Mouse (Mus musculus) monocyte, adult 2 months (primary cell): Measurements from ENCODE around the gene Fam240a.

ENCODE experiments used
- DNase-seq, 2 experiments: peaks; one replicate each; pipeline ENCODE4 v3.0.0; 2022; ENCODE audit warnings: low spot score in 2 of 2, low read depth in 1 of 2

Gene Fam240a

DNA sequence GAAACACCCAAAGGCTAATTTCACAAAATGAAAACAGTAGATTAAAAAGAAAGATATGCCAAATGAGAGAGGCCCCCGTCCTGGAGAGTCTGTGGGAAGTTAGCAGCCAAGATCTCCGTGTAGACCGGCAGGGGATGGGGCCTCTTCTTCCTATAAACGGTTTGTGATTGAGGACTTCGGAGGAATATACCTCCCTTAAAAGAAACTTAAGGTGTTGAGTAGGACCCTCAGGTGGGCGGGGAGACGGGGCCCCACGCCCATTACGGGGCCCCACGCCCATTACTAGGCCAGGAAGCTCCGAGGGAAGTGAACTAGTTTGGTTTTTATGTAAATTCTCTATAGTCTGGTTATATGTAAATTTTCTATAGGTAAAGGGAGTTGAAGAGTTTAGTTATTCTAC lies 29.3 kb upstream of the Fam240a start, which contains the start of gene Tdgf1:
TSS of gene Tdgf1 (minus strand) at position 233 of the 400 bp plus-strand sequence.
- no peak for DNase-seq

GRCm38 (mm10) chr9:110945343-110945742 lies 28.7 kb upstream of the Fam240a start:
- no peak for DNase-seq

DNA sequence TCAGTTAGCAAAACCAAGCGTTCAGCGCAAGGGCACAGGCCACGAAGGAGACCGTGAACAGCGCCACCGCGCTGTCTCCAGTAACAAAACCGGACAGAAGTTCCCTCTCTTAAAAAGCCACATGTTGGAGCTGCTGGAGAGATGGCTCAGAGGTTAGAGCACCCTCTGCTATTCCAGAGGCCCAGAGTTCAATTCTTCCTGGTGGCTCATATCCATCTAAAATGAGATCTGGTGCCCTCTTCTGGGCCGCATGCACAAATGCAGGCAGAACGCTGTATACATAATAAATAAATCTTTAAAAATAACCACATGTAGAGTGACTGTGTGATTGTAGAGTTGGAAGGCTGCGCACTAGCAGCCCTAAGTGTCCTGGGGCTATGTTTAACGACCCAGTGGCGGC lies 27.6 kb upstream of the Fam240a start:
- DNase-seq, result no peak

GRCm38 (mm10) chr9:110937506-110938490 lies 21.1 kb upstream of the Fam240a start:
- DNase-seq, result no peak

DNA sequence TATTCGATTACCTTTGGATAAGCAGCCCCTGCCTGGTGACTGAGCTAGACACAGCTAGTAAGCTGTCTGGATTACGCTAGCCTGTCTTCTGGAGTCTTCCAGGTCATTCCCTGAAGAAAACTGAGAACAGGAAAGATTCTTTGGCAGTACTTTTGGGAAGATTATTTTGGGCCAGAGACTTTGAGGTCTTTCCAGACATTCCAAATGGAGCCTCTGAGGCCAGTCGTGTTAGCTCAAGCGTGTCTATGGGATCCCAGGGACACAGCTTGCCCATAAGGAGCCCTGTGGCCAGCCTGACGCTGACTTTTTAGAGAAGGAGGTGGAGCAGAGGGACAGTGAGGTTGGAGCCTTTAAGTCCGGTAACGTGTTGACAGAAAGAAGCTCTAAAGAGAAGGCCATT lies 19.3 kb upstream of the Fam240a start:
- no peak for DNase-seq

GRCm38 (mm10) chr9:110933850-110934437 lies 17.3 kb upstream of the Fam240a start:
- no peak for DNase-seq

DNA sequence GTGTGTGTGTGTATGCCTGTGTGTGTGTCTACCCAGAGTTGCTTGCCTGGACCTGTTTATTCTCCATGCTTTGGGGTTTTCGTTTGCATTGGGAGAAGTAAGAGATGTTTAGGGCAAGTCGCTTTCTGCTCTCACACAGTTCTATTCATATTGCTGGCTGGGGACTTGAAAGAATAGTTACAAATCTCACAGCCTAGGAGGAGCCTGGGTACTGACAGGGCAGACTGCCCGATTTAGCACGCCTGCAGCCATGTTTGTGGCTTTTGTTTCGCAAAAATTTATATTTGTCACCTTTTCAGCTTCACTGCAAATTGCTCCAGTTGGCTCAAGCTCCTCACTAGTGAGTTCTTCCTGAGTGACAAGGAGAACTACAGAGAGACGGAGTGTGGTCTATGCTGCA lies 14.9 kb upstream of the Fam240a start:
- no peak for DNase-seq

DNA sequence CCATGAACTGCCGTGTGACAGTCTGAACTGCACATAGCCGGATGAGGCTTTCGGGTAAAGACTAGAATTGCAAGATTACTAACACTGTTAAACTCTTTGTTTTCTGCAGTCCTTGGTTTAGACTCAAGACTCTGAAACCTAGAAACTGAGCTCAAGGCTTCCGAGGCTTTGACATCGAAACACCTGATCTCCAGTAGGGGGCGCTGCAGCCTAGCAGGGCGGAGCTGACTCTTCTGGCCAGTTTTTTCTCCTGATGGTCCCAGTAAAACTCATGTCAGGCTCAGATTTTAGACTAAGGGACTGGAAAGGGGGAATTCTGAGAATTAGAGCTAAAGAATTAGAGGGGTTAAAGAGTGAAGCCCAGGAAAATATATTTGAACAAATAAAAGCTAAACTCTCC lies 6.1 kb upstream of the Fam240a start:
- no peak for DNase-seq

DNA sequence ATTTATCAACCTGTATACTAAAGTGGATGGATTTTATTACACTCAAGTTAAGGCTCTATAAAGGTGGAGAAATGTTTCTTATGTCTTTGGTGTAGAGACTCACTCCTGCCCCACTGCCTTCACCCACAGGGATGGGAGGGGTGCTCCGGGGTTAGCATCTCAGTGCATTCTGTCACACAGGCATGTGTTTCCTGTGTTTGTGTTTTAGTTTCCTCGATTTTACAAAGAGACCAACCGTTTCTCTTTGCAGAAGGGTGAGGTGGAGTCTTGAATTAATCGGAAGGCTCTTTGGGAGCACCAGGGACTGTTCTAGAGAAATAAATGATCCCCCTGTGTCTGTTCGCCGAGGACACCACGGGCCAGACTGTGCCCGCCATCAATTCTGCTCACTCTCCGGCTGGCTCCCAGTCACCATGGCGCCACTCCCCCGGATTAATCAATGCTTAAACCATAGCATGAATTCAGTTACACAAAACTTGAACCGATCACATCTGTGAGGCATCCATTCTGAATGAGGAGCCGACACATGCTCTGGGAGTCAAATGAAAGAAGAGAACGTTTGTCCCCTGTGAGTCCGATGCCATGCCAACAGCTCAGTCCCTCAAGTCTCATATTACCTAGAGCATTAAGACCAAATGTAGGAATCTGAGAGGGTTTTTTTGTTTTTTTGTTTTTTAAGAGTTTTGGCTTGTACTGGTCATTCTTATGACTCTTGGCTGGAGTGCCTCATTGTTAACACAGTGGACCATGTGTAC lies 4.2 kb upstream of the Fam240a start:
- no peak for DNase-seq

- DNase-seq, result no peak
These were observed 1.2 kb downstream of the Fam240a start for GRCm38 (mm10) chr9:110915466-110915865.

DNA sequence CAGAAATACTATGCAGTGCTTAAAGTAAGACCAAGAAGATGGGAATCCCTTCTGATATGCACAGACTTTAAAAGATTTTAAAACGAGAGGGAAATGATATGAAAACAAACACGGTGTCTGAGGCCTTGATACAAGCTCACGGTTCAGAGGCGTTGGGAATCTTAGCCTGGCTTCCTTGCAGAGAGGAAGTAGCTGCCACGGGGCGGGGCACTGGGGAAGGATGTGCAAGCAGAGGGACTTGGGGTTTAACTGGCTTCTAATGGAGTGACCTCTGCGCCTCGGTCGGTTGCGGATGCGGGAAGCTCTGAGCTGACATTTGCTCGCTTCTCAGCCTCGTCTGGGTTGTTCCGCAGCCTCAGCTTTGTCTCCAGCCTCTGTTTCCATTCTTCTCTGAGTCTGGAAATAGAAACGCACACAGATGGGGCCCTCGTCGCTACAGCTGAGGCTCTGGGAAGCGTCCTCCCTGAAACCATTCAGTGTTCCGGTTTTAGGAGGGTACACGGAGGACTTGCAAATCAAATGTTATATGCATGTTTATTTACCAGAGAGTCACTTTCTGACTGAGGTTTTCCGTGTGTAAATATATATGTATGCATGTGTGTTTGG lies 1.9 kb downstream of the Fam240a start:
- DNase-seq, result no peak

GRCm38 (mm10) chr9:110909371-110909967 lies 7.2 kb downstream of the Fam240a start:
- DNase-seq, result no peak

DNA sequence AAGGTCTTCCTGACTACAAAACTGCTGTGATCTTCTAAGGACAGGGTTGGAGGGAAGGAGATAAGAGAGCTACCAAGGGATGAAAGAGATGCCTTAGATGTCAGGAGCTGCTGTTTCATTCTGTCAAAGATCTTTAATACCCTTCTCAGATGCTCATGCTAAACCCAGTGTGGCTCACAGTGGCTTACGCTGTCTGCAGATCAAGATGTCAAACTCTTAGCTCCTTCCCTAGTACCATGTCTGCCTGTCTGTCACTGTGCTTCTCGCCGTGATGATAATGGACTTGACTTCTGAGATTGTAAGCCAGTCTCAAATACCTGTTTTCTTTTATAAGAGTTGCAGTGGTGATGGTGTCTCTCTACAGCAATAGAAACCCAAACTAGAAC lies 8.0 kb downstream of the Fam240a start:
- no peak for DNase-seq

DNA sequence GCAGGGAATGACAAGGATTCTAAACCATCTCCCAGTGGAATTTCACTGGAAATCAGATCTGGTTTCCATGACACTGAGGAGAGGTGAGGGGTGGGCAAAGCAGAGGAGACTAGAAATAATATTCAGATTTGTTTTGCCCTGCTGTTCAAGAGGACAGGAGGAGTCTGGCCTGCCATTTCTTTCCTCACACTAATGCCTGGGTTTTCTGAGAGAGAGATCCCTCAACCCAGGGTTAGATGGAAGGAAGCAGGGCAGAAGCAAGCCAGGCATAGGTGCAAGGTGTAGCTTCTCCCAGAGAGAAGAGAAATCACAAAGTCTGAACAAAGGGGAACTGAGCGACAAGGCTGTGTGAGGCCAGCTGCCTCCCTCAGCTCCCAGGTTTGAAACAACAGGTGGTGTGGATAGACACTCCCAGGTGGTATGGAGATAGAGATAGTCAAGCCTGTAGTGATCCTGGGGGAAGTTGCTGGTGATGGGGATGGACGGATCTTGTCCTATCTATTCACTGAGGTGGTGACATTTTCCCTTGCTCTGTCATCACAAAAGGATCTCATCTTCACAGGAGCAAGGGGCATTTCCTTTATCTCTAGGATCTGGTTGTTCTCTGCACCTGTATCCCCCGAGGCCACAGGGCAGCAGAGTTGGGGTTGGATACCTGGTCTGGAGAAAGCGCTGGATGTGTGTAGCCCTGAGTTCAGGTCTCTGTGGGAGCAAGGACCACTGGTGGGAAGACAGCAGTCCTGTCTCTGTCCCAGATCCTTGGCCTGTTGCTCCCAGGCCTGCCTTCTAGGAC lies 8.6 kb downstream of the Fam240a start:
- no peak for DNase-seq

GRCm38 (mm10) chr9:110907201-110907837 lies 9.3 kb downstream of the Fam240a start:
- no peak for DNase-seq

- no peak for DNase-seq
These were observed 14.4 kb downstream of the Fam240a start for GRCm38 (mm10) chr9:110902271-110902670.

DNA sequence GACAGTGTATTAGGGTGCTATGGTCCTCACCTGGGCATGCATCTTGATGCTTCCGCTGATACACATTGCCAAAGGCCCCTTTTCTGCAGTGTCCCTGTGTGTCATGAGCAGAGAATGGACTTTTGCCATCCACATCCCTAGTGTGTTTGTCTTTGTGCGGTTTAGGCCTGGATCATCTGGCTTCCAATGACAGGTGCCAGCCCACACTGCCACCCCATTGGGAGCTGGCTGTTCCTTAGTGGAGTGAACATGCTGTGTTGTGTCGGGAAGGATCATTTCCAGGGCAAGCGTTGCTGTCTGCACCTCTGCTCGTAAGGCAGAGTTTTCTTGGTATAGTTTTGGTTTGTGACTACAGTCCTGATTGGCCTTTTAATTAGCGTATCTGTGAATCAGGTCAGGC lies 15.5 kb downstream of the Fam240a start:
- DNase-seq, result no peak

DNA sequence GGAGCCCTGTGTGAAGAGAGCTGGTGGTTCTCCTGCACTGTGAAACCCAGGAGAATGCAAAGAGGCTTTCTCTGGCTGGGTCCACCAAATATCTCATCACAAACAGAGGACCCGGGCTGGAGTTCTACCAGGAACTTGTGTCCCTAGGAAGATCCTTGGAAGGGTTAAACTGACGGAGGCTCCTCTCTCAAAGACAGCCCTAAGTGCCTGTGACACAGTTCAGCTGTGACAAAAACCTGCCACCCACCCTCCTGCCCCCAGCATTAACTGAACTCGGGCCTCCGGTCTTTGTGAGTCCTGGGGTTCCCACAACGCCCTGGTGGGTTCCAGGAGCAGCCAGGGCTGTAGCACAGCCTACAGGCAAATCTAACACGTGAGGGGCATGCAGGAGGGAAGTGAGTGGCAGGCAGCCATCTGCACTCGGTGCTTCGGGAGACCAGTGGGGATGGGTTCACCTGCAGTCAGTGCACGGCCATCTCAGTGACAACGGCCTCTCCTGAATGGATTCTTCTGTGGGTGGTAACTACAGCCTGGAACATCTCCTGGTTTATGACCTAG lies 17.1 kb downstream of the Fam240a start:
- DNase-seq, result no peak

DNA sequence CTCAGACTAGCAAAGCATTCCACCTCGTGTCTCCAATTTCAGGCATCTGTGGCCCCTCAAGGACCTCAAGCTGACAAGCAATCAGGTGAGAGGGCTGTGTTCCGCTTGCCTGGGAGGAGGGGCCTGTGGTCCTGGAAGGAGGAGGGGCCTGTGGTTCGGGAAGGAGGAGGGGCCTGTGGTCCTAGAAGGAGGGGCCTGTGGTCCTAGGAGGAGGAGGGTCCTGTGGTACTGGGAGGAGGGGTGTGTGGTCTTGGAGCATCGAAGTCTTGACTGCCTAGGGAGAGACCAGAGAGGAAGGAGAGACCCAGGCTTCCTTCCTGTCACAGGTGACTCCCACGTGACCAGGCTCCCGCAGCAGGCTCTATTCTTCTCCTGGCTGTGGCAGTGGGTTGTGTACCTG lies 20.1 kb downstream of the Fam240a start:
- DNase-seq, result no peak
